Mouse (Mus musculus): ENCODE measurements around the gene Gm281. TPM values are rescaled to one million over a fixed set of nuclear protein-coding genes. Genes with fewer than 3 reads are reported as not detected.

Gm281 gene
- polyA plus RNA-seq (2012; fragmentation: generic; extraction: Trizol) = not detected

GRCm38 (mm10) chr14:13914387-13915082, at the start of gene Gm281:
Gm281 (minus strand) TSS chr14:13914478.
- no peaks in the 10 kb centered on the region for H3K79me2 ChIP-seq (ENCODE audit: control insufficient read depth, insufficient read depth)
- H3K4me3 ChIP-seq = no peak within 1 kb of the TSS
- no peak within 1 kb of the TSS for H3K4me2 ChIP-seq (ENCODE audit: low read depth)
- H3K27me3 ChIP-seq (ENCODE audit: control insufficient read depth, insufficient read depth, insufficient read length) = no peaks in the 10 kb centered on the region
- no peak within 1 kb of the TSS for H3ac ChIP-seq (ENCODE audit: control insufficient read depth, insufficient read length)
- no peak for TF ChIP-seq MAX (IDR thresholded peaks at IDR 0.05; ENCODE audit: low read depth)
- TF ChIP-seq MYOD1 (IDR thresholded peaks at IDR 0.05; ENCODE audit: control insufficient read depth in 1 of 3, insufficient read length in 2 of 3, low read depth in 2 of 3) = no peak
- TF ChIP-seq TCF12 (IDR thresholded peaks at IDR 0.05; ENCODE audit: insufficient read depth, poor library complexity, severe bottlenecking) = no peak
- no peak for TF ChIP-seq CEBPB (IDR thresholded peaks at IDR 0.05; ENCODE audit: insufficient read depth, poor library complexity, severe bottlenecking)
- no peak for TF ChIP-seq TCF3 (IDR thresholded peaks at IDR 0.05; ENCODE audit: insufficient read length, low read depth)
- no peak for TF ChIP-seq MYOG (IDR thresholded peaks at IDR 0.05; ENCODE audit: control insufficient read depth in 1 of 3, insufficient read depth in 1 of 3, insufficient read length in 2 of 3, low read depth in 2 of 3)
- TF ChIP-seq SRF (IDR thresholded peaks at IDR 0.05; ENCODE audit: control insufficient read depth, insufficient read length, low read depth) = no peak
- TF ChIP-seq USF1 (IDR thresholded peaks at IDR 0.05; ENCODE audit: low read depth) = no peak
- TF ChIP-seq E2F4 (IDR thresholded peaks at IDR 0.05; ENCODE audit: insufficient read depth) = no peak
- TF ChIP-seq POLR2A (IDR thresholded peaks at IDR 0.05; ENCODE audit: insufficient read length, low read depth) = no peak
- TF ChIP-seq POLR2AphosphoS2 (IDR thresholded peaks at IDR 0.05; ENCODE audit: insufficient read length, low read depth) = no peak
- no peak for TF ChIP-seq REST (IDR thresholded peaks at IDR 0.05; ENCODE audit: insufficient read depth, insufficient read length)
- no peaks in the 10 kb centered on the region for H3K36me3 ChIP-seq (ENCODE audit: control insufficient read depth, insufficient read depth)

DNA sequence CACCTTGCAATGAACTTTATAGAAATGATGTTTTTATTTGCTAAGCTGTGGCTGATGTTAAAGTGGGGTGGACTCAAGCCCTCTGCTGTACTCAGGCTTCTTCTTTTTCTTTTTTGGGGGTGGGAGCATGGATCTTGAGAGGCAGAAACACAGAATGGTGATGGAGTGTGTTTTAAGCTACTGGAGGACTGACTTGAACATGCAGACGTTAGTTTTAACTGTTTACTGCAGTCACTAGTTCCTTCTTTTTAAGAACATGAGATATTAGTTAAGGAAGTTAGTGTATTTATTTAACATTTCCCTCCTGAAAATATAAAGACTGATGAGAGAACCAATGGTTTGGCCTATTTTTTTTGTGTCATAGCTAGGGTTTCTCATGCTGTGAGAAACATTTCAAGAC, 49.2 kb upstream of the Gm281 start:
- H3K27me3 ChIP-seq (ENCODE audit: control insufficient read depth, insufficient read depth, insufficient read length) = no peaks in the 10 kb centered on the region
- H3K4me2 ChIP-seq (ENCODE audit: low read depth) = no peak overlapping the region
- TF ChIP-seq SRF (IDR thresholded peaks at IDR 0.05; ENCODE audit: control insufficient read depth, insufficient read length, low read depth) (no peak), CEBPB (IDR thresholded peaks at IDR 0.05; ENCODE audit: insufficient read depth, poor library complexity, severe bottlenecking) (no peak), MAX (IDR thresholded peaks at IDR 0.05; ENCODE audit: low read depth) (no peak), MYOD1 (IDR thresholded peaks at IDR 0.05; ENCODE audit: control insufficient read depth in 1 of 3, insufficient read length in 2 of 3, low read depth in 2 of 3) (no peak), POLR2AphosphoS2 (IDR thresholded peaks at IDR 0.05; ENCODE audit: insufficient read length, low read depth) (no peak), REST (IDR thresholded peaks at IDR 0.05; ENCODE audit: insufficient read depth, insufficient read length) (no peak), MYOG (IDR thresholded peaks at IDR 0.05; ENCODE audit: control insufficient read depth in 1 of 3, insufficient read depth in 1 of 3, insufficient read length in 2 of 3, low read depth in 2 of 3) (no peak), E2F4 (IDR thresholded peaks at IDR 0.05; ENCODE audit: insufficient read depth) (no peak), POLR2A (IDR thresholded peaks at IDR 0.05; ENCODE audit: insufficient read length, low read depth) (no peak), TCF3 (IDR thresholded peaks at IDR 0.05; ENCODE audit: insufficient read length, low read depth) (no peak), TCF12 (IDR thresholded peaks at IDR 0.05; ENCODE audit: insufficient read depth, poor library complexity, severe bottlenecking) (no peak), USF1 (IDR thresholded peaks at IDR 0.05; ENCODE audit: low read depth) (no peak)
- no peaks in the 10 kb centered on the region for H3K36me3 ChIP-seq (ENCODE audit: control insufficient read depth, insufficient read depth)
- peaks cover 22% of the 10 kb centered on the region for H3K79me2 ChIP-seq (ENCODE audit: control insufficient read depth, insufficient read depth)
- H3K4me3 ChIP-seq = no peak overlapping the region
- H3ac ChIP-seq (ENCODE audit: control insufficient read depth, insufficient read length) = no peak overlapping the region

DNA sequence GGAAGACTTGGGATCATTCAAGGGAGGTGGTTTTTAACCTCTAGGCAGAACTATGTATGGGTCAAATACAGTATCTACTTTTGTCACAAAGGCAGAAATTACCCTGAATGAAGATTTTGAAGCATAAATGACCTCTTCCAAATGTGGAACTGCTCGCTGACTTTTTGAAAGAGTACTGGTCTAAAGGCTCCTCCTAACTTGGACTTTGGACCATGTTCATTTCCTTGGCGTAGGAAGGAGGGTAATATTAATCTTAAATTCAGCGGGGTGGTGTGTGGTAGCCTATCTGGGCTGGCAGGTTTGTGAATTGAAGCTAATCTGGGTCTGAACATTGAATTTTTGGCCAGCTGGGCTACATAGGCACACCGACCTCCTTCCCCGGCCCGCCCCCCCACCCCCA, 48.2 kb upstream of the Gm281 start:
- Histone ChIP-seq H3K4me3 (no peak overlapping the region), H3K4me2 (ENCODE audit: low read depth) (no peak overlapping the region), H3K79me2 (ENCODE audit: control insufficient read depth, insufficient read depth) (peaks cover 33% of the 10 kb centered on the region), H3K36me3 (ENCODE audit: control insufficient read depth, insufficient read depth) (no peaks in the 10 kb centered on the region), H3K27me3 (ENCODE audit: control insufficient read depth, insufficient read depth, insufficient read length) (no peaks in the 10 kb centered on the region), H3ac (ENCODE audit: control insufficient read depth, insufficient read length) (no peak overlapping the region)
- TF ChIP-seq REST (IDR thresholded peaks at IDR 0.05; ENCODE audit: insufficient read depth, insufficient read length) = no peak
- TF ChIP-seq POLR2A (IDR thresholded peaks at IDR 0.05; ENCODE audit: insufficient read length, low read depth) = no peak
- TF ChIP-seq USF1 (IDR thresholded peaks at IDR 0.05; ENCODE audit: low read depth) = no peak
- no peak for TF ChIP-seq POLR2AphosphoS2 (IDR thresholded peaks at IDR 0.05; ENCODE audit: insufficient read length, low read depth)
- TF ChIP-seq E2F4 (IDR thresholded peaks at IDR 0.05; ENCODE audit: insufficient read depth) = no peak
- TF ChIP-seq TCF12 (IDR thresholded peaks at IDR 0.05; ENCODE audit: insufficient read depth, poor library complexity, severe bottlenecking) = no peak
- no peak for TF ChIP-seq MYOG (IDR thresholded peaks at IDR 0.05; ENCODE audit: control insufficient read depth in 1 of 3, insufficient read depth in 1 of 3, insufficient read length in 2 of 3, low read depth in 2 of 3)
- no peak for TF ChIP-seq SRF (IDR thresholded peaks at IDR 0.05; ENCODE audit: control insufficient read depth, insufficient read length, low read depth)
- no peak for TF ChIP-seq MAX (IDR thresholded peaks at IDR 0.05; ENCODE audit: low read depth)
- no peak for TF ChIP-seq MYOD1 (IDR thresholded peaks at IDR 0.05; ENCODE audit: control insufficient read depth in 1 of 3, insufficient read length in 2 of 3, low read depth in 2 of 3)
- TF ChIP-seq TCF3 (IDR thresholded peaks at IDR 0.05; ENCODE audit: insufficient read length, low read depth) = no peak
- TF ChIP-seq CEBPB (IDR thresholded peaks at IDR 0.05; ENCODE audit: insufficient read depth, poor library complexity, severe bottlenecking) = no peak

DNA sequence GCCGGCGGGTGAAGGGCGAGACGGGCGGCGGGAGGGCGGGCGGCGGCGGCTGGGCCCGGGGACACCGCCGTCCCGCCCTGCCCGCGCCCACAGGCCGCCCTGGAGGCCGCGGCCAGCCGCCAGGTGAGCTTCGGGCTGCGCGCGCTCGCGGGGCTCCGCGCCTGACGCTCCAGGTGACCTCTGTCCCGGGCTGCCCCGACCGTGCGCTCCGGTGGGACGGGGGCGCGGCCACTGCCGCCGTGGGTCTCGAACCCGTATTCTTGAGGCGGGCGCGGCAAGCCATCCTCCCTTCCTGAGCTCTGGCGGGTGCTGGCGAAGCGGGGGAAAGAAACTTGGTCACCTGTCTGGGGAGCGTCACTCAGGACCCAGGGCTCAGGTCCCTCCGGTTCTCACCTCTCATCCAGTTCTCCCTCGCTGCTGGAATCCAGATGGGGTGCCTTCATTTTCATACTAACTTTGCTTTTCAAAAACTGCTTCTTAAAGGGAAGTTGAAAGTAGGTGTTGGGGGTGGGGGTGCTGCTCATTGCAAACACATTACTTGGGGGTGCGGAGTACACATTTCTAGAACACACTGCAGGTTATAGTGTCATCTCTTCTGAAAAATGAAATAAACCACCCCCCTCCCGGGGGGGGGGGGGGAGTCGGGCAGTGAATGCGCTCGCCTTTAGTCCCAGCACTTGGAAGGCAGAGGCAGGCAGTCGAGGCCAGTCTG, 47.3 kb upstream of the Gm281 start, which contains the start of the genes Atxn7 and Thoc7:
Atxn7 (plus strand) TSS at position 40 of the 712 bp plus-strand sequence.
Thoc7 (minus strand) TSS at position 452 of the 712 bp plus-strand sequence.
- Histone ChIP-seq H3K79me2 (ENCODE audit: control insufficient read depth, insufficient read depth) (peaks cover 35% of the 10 kb centered on the region), H3K4me3 (peak within 1 kb of the TSS; percentile 64), H3K4me2 (ENCODE audit: low read depth) (peak within 1 kb of the TSS; percentile 67), H3ac (ENCODE audit: control insufficient read depth, insufficient read length) (peak within 1 kb of the TSS; percentile 99), H3K36me3 (ENCODE audit: control insufficient read depth, insufficient read depth) (no peaks in the 10 kb centered on the region), H3K27me3 (ENCODE audit: control insufficient read depth, insufficient read depth, insufficient read length) (no peaks in the 10 kb centered on the region)
- TF ChIP-seq TCF12 (IDR thresholded peaks at IDR 0.05; ENCODE audit: insufficient read depth, poor library complexity, severe bottlenecking) (no peak), E2F4 (IDR thresholded peaks at IDR 0.05; ENCODE audit: insufficient read depth) (no peak), USF1 (IDR thresholded peaks at IDR 0.05; ENCODE audit: low read depth) (no peak), POLR2AphosphoS2 (IDR thresholded peaks at IDR 0.05; ENCODE audit: insufficient read length, low read depth) (no peak), MYOD1 (IDR thresholded peaks at IDR 0.05; ENCODE audit: control insufficient read depth in 1 of 3, insufficient read length in 2 of 3, low read depth in 2 of 3) (no peak), POLR2A (IDR thresholded peaks at IDR 0.05; ENCODE audit: insufficient read length, low read depth) (no peak), TCF3 (IDR thresholded peaks at IDR 0.05; ENCODE audit: insufficient read length, low read depth) (no peak), REST (IDR thresholded peaks at IDR 0.05; ENCODE audit: insufficient read depth, insufficient read length) (no peak), SRF (IDR thresholded peaks at IDR 0.05; ENCODE audit: control insufficient read depth, insufficient read length, low read depth) (no peak), MYOG (IDR thresholded peaks at IDR 0.05; ENCODE audit: control insufficient read depth in 1 of 3, insufficient read depth in 1 of 3, insufficient read length in 2 of 3, low read depth in 2 of 3) (no peak), MAX (IDR thresholded peaks at IDR 0.05; ENCODE audit: low read depth) (no peak), CEBPB (IDR thresholded peaks at IDR 0.05; ENCODE audit: insufficient read depth, poor library complexity, severe bottlenecking) (no peak)

Measured in myocyte (in vitro differentiated cells).